Mouse (Mus musculus) liver, adult 2 months (tissue): ENCODE measurements around the gene Asah2. TPM values are rescaled to one million over a fixed set of nuclear protein-coding genes. Genes with fewer than 3 reads are reported as not detected.

Experiments used
- DNase-seq: peaks from one replicate; pipeline ENCODE4 v3.0.0-alpha.2; 2011; ENCODE audit warnings: low read depth, low spot score; ENCODE audit errors: extremely low read depth
- H3K27ac ChIP-seq: fragments of 200-500 bp; replicated peaks from 2 replicates; pipeline ENCODE4 v1.5.1; 2012; ENCODE audit warnings: low read depth, mild to moderate bottlenecking, control low read depth, inconsistent platforms, low read length; ENCODE audit not compliant: insufficient read depth
- H3K27me3 ChIP-seq: fragments of 200-500 bp; 2 replicates; pipeline ENCODE4 v1.6.1; 2012; ENCODE audit warnings: mild to moderate bottlenecking, moderate library complexity, low read length, inconsistent platforms; ENCODE audit not compliant: control insufficient read depth, insufficient read depth
- H3K36me3 ChIP-seq: fragments of 200-500 bp; 2 replicates; pipeline ENCODE4 v1.6.1; 2012; ENCODE audit warnings: low read length, inconsistent platforms; ENCODE audit not compliant: control insufficient read depth, insufficient read depth
- H3K4me1 ChIP-seq: fragments of 200-500 bp; 2 replicates; pipeline ENCODE4 v1.6.1; 2011; ENCODE audit warnings: low read length; ENCODE audit not compliant: control insufficient read depth, insufficient read depth
- H3K4me3 ChIP-seq: fragments of 200-500 bp; 2 replicates; pipeline ENCODE4 v1.5.1; 2011; ENCODE audit warnings: low read depth, mild to moderate bottlenecking, control low read depth, low read length, moderate library complexity; ENCODE audit not compliant: insufficient read depth
- H3K79me2 ChIP-seq: fragments of 200-500 bp; 2 replicates; pipeline ENCODE4 v1.6.1; 2012; ENCODE audit warnings: inconsistent platforms, mild to moderate bottlenecking, low read length, moderate library complexity; ENCODE audit not compliant: control insufficient read depth, insufficient read depth
- H3K9ac ChIP-seq: fragments of 200-500 bp; 2 replicates; pipeline ENCODE4 v1.6.1; 2012; ENCODE audit warnings: low read depth, mild to moderate bottlenecking, control low read depth, inconsistent platforms, low read length
- CTCF ChIP-seq: fragments of 200-500 bp; IDR thresholded peaks from 2 replicates; pipeline ENCODE4 v1.5.1; 2011; ENCODE audit warnings: low read depth, low read length, control low read depth
- POLR2A ChIP-seq: fragments of 200-500 bp; IDR thresholded peaks from 2 replicates; pipeline ENCODE4 v1.6.1; 2011; ENCODE audit warnings: low read length, control low read depth; ENCODE audit not compliant: insufficient read depth; ENCODE audit errors: extremely low read depth
- whole genome bisulfite sequencing: fragments of 180-500 bp; shearing (Covaris S2); methylation state at CpG from one replicate; pipeline ENCODE4 v1.1.7; 2018; 5-methylcytosine and 5-hydroxymethylcytosine counted together
- polyA plus RNA-seq: library from polyadenylated mRNA; depleted of rRNA; stranded (reverse); fragments of >200 nt; gene quantifications from 2 replicates; pipeline ENCODE4 v1.2.3, GENCODE M21; 2012
- total RNA-seq: library from RNA; depleted of rRNA; stranded (reverse); fragments of >200 nt; gene quantifications from 2 replicates; pipeline ENCODE4 v1.2.3, GENCODE M21; 2014

Asah2 gene
- total and polyA plus RNA-seq, 2 experiments = 7.8 to 16.6 TPM

DNA sequence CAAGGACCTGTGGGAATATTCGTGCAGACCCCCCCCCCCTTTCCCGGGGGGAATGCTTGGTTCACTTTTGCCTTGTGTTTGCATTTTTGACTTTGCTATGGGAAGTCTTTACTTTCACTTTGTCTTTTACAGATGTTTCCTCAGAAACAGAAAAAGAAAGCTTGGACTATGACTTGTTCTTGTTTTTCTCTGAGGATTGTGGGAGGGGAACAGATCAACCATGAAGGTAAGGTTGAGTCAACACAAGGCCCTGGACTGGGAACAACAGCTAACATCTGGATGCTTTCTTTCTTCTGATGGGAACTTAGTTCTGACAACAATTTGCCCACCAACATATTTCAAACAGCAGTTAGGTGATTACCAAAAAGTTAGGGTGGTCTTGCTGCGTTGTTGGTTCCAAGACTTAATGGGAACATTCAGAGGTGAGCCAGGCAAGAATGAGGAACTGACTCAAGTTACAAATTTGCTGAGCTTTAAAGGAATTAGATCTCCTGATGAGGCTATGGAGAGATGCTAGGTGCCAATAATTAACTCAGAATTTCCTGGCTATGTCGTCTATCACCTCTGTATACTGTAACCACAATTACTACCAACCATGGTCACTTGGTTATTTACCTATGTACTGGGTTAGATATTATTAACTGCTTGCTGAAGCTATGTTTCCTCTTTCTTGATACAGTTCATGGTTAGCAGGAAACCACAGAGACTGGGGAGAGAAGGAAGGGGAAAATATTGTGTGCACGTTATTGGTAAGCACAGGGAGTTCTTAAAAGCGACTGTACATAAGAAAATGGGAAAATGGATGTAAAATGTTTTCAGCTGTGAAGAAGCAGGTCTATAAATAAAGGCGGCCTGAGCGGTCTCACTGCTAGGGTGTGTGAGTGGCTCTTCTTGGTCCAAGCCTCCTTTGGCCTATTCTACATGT, 4.1 kb upstream of the Asah2 start:
- no peak for DNase-seq
- no peak overlapping the region for H3K9ac ChIP-seq
- no peak overlapping the region for H3K4me3 ChIP-seq
- H3K79me2 ChIP-seq = no peaks in the 10 kb centered on the region
- 75% methylated on average over 8 of the region's 8 CpGs for WGBS
- H3K36me3 ChIP-seq = no peaks in the 10 kb centered on the region
- no peaks in the 10 kb centered on the region for H3K27me3 ChIP-seq
- no peaks in the 10 kb centered on the region; the same call in 1 of the 2 replicates for H3K4me1 ChIP-seq
- H3K27ac ChIP-seq = no peak overlapping the region
- TF ChIP-seq CTCF (no peak), POLR2A (no peak)

DNA sequence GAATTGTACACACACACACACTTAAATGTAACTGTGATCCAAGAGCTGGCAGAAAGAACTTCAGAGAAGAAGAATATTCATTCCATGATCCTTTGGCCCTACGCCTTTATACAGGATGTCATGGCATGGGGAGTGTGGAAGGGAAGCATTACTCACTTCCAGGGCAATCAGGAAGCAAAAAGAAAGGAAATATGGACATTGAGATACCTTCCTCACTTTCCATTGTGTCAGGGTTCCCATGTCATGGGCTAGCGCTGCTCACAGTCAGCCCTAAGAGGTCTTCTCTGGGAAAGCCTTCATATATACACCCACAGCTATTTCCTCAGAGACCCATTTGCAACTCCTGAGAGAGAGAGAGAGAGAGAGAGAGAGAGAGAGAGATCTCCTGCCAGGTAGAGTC, 1.3 kb downstream of the Asah2 start:
- DNase-seq = no peak
- H3K4me1 ChIP-seq = no peaks in the 10 kb centered on the region; the same call in 1 of the 2 replicates
- TF ChIP-seq CTCF (no peak), POLR2A (no peak)
- no peaks in the 10 kb centered on the region for H3K79me2 ChIP-seq
- no peaks in the 10 kb centered on the region for H3K27me3 ChIP-seq
- no peak overlapping the region for H3K9ac ChIP-seq
- H3K27ac ChIP-seq = no peak overlapping the region
- H3K4me3 ChIP-seq = no peak overlapping the region
- H3K36me3 ChIP-seq = no peaks in the 10 kb centered on the region
- 86% methylated on average over 2 of the region's 2 CpGs for WGBS

GRCm38 (mm10) chr19:32104217-32104616, 3.8 kb downstream of the Asah2 start:
- DNase-seq = no peak
- Histone ChIP-seq H3K4me1 (no peaks in the 10 kb centered on the region; the same call in 1 of the 2 replicates), H3K27ac (no peak overlapping the region), H3K9ac (no peak overlapping the region), H3K79me2 (no peaks in the 10 kb centered on the region), H3K36me3 (no peaks in the 10 kb centered on the region), H3K27me3 (no peaks in the 10 kb centered on the region), H3K4me3 (no peak overlapping the region)
- 94% methylated on average over 4 of the region's 4 CpGs for WGBS
- TF ChIP-seq POLR2A (no peak), CTCF (no peak)

- no peak for TF ChIP-seq POLR2A
- no peak for TF ChIP-seq CTCF
- H3K27ac ChIP-seq = no peak overlapping the region
Observed at GRCm38 (mm10) chr19:32102976-32103300, 5.1 kb downstream of the Asah2 start.

DNA sequence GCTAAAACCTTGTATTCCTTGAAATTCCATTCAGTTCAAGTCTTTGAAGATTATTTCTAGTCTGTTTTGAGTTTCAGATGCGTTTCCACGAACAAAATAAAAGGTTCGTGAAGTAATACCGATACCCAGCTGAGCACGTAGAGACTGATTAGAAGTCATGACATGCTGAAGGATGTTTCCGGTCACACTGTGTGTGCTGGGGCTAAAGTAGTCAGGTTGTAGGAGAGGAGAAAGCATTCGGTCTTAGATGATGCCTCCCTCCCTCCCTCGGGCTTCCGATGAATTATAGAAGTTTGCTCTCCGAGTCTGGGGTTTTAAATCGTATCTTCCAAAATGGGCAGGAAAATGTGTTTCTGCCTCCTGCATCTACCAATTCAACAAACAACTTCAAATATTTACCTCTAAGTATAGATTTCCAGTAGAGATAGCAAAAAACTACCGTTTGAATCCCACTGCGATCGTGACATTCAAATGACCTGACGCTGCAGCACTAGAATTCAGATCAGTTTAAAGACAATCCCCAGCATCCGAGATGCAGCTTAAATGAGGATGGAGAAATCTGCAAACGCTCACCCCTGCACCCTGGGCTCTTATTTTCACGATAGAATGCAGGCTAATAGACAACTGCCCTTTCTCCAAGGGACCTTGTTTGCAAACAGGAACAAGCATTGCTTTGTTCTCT, 5.6 kb downstream of the Asah2 start:
- 59% methylated on average over 18 of the region's 18 CpGs for WGBS
- no peaks in the 10 kb centered on the region for H3K79me2 ChIP-seq
- no peaks in the 10 kb centered on the region for H3K36me3 ChIP-seq
- H3K4me3 ChIP-seq = no peak overlapping the region
- no peak for DNase-seq
- no peaks in the 10 kb centered on the region for H3K27me3 ChIP-seq
- H3K4me1 ChIP-seq = no peaks in the 10 kb centered on the region; the same call in 1 of the 2 replicates
- no peak for TF ChIP-seq POLR2A
- no peak for TF ChIP-seq CTCF
- H3K9ac ChIP-seq = no peak overlapping the region
- no peak overlapping the region for H3K27ac ChIP-seq

More at GRCm38 (mm10) chr19:32102976-32103300, 5.1 kb downstream of the Asah2 start:
- Histone ChIP-seq H3K36me3 (no peaks in the 10 kb centered on the region), H3K4me1 (no peaks in the 10 kb centered on the region; the same call in 1 of the 2 replicates), H3K27me3 (no peaks in the 10 kb centered on the region), H3K9ac (no peak overlapping the region), H3K4me3 (no peak overlapping the region), H3K79me2 (no peaks in the 10 kb centered on the region)
- 55% methylated on average over 9 of the region's 9 CpGs for WGBS
- no peak for DNase-seq

DNA sequence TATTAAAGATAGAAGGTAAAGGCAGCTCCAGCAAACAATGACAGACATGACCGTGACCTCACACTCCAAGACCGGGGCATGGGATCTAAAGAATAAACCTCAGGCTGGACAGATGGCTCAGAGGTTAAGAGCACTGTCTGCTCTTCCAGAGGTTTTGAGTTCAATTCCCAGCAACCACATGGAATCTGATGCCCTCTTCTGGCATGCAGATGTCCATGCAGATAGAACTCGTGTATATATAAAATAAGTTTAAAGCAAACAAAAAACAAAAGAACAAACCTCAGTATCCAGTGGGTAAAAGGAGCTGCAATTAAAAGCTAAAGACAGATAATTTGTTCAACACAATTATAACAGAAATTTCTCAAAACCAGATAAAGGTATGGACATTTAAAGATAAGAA, 9.4 kb downstream of the Asah2 start:
- H3K4me1 ChIP-seq = no peaks in the 10 kb centered on the region
- 0 out of 2 replicates have a peak, but pooled peaks cover 2% of the 10 kb centered on the region for H3K36me3 ChIP-seq
- TF ChIP-seq POLR2A (no peak), CTCF (no peak)
- 86% methylated on average over 3 of the region's 3 CpGs for WGBS
- no peak for DNase-seq
- H3K4me3 ChIP-seq = no peak overlapping the region
- H3K27ac ChIP-seq = no peak overlapping the region
- H3K9ac ChIP-seq = no peak overlapping the region
- H3K79me2 ChIP-seq = no peaks in the 10 kb centered on the region
- H3K27me3 ChIP-seq = no peaks in the 10 kb centered on the region
